Mouse (Mus musculus): ENCODE measurements around the gene Ace. TPM values are rescaled to one million over a fixed set of nuclear protein-coding genes. Genes with fewer than 3 reads are reported as not detected.

The Ace gene
- polyA plus RNA-seq, 1 experiment from 2014 or later = 1.3 TPM

- DNase-seq (ENCODE audit: low spot score) = peak; percentile 61
- WGBS = 14% methylated on average over 19 of the region's 47 CpGs
Measured at GRCm38 (mm10) chr11:105943133-105944102, 24.3 kb upstream of the Ace start.

GRCm38 (mm10) chr11:105944126-105944621 is 23.6 kb upstream of the Ace start:
- ATAC-seq (ENCODE audit: low read depth) (peak; percentile 65), DNase-seq (ENCODE audit: low spot score) (peak; percentile 58)
- peak overlapping the region; percentile 55 for H3K27ac ChIP-seq (replicated peaks; ENCODE audit: low read depth, low read length)
- H3K9ac ChIP-seq (ENCODE audit: low read depth, low read length) = peak overlapping the region; percentile 62
- peaks cover 6% of the 10 kb centered on the region; the same call in 1 of the 2 replicates for H3K4me1 ChIP-seq (ENCODE audit: control insufficient read depth, insufficient read depth, low read length)
- H3K27me3 ChIP-seq (replicated peaks; ENCODE audit: control insufficient read depth, insufficient read depth, low read length) = peaks cover 22% of the 10 kb centered on the region
- H3K36me3 ChIP-seq (ENCODE audit: control insufficient read depth, insufficient read depth, low read length) = no peaks in the 10 kb centered on the region
- peak overlapping the region; percentile 95 for H3K4me2 ChIP-seq (ENCODE audit: low read depth, low read length)
- peak overlapping the region; percentile 60 for H3K4me3 ChIP-seq (ENCODE audit: low read depth, low read length)
- no peaks in the 10 kb centered on the region for H3K9me3 ChIP-seq (ENCODE audit: control insufficient read depth, low read length)
- WGBS = 3% methylated on average over 18 of the region's 59 CpGs

More at GRCm38 (mm10) chr11:105943133-105944102, 24.3 kb upstream of the Ace start:
- Histone ChIP-seq H3K9ac (ENCODE audit: low read depth, low read length) (peak overlapping the region; percentile 62), H3K9me3 (ENCODE audit: control insufficient read depth, low read length) (no peaks in the 10 kb centered on the region), H3K4me3 (ENCODE audit: low read depth, low read length) (peak overlapping the region; percentile 60), H3K27me3 (replicated peaks; ENCODE audit: control insufficient read depth, insufficient read depth, low read length) (peaks cover 22% of the 10 kb centered on the region), H3K4me1 (ENCODE audit: control insufficient read depth, insufficient read depth, low read length) (peaks cover 6% of the 10 kb centered on the region; the same call in 1 of the 2 replicates), H3K36me3 (ENCODE audit: control insufficient read depth, insufficient read depth, low read length) (no peaks in the 10 kb centered on the region), H3K27ac (replicated peaks; ENCODE audit: low read depth, low read length) (peak overlapping the region; percentile 55), H3K4me2 (ENCODE audit: low read depth, low read length) (peak overlapping the region; percentile 95)
- ATAC-seq (ENCODE audit: low read depth) = peak; percentile 71

- ATAC-seq (ENCODE audit: low read depth) = no peak
- Histone ChIP-seq H3K27ac (replicated peaks; ENCODE audit: low read depth, low read length) (peak overlapping the region; percentile 55), H3K4me1 (ENCODE audit: control insufficient read depth, insufficient read depth, low read length) (peaks cover 6% of the 10 kb centered on the region; the same call in 1 of the 2 replicates), H3K9me3 (ENCODE audit: control insufficient read depth, low read length) (no peaks in the 10 kb centered on the region), H3K9ac (ENCODE audit: low read depth, low read length) (0 out of 2 replicates have a peak overlapping the region, but pooled peaks have one; percentile 25), H3K4me3 (ENCODE audit: low read depth, low read length) (peak overlapping the region; percentile 60), H3K27me3 (replicated peaks; ENCODE audit: control insufficient read depth, insufficient read depth, low read length) (peaks cover 22% of the 10 kb centered on the region), H3K4me2 (ENCODE audit: low read depth, low read length) (peak overlapping the region; percentile 95), H3K36me3 (ENCODE audit: control insufficient read depth, insufficient read depth, low read length) (no peaks in the 10 kb centered on the region)
- DNase-seq (ENCODE audit: low spot score) = peak; percentile 63
- WGBS = 73% methylated on average over 16 of the region's 16 CpGs
Measured at GRCm38 (mm10) chr11:105944770-105945672, 22.7 kb upstream of the Ace start.

- Histone ChIP-seq H3K4me3 (ENCODE audit: low read depth, low read length) (no peak overlapping the region), H3K36me3 (ENCODE audit: control insufficient read depth, insufficient read depth, low read length) (no peaks in the 10 kb centered on the region), H3K4me2 (ENCODE audit: low read depth, low read length) (no peak overlapping the region), H3K27me3 (replicated peaks; ENCODE audit: control insufficient read depth, insufficient read depth, low read length) (peaks cover 22% of the 10 kb centered on the region), H3K27ac (replicated peaks; ENCODE audit: low read depth, low read length) (peak overlapping the region; percentile 54; the same call in 1 of the 2 replicates), H3K4me1 (ENCODE audit: control insufficient read depth, insufficient read depth, low read length) (peaks cover 9% of the 10 kb centered on the region; the same call in 1 of the 2 replicates), H3K9ac (ENCODE audit: low read depth, low read length) (no peak overlapping the region), H3K9me3 (ENCODE audit: control insufficient read depth, low read length) (no peaks in the 10 kb centered on the region)
- whole genome bisulfite sequencing = 32% methylated on average over 11 of the region's 11 CpGs
- DNase-seq (ENCODE audit: low spot score) = peak; percentile 80
- ATAC-seq (ENCODE audit: low read depth) = peak; percentile 42; the same call in 1 of the 2 replicates
Measured at GRCm38 (mm10) chr11:105946694-105947154, 21.0 kb upstream of the Ace start.

- DNase-seq (ENCODE audit: low spot score) (peak; percentile 9), ATAC-seq (ENCODE audit: low read depth) (no peak)
- Histone ChIP-seq H3K27me3 (replicated peaks; ENCODE audit: control insufficient read depth, insufficient read depth, low read length) (peaks cover 16% of the 10 kb centered on the region), H3K4me2 (ENCODE audit: low read depth, low read length) (no peak overlapping the region), H3K27ac (replicated peaks; ENCODE audit: low read depth, low read length) (no peak overlapping the region), H3K4me1 (ENCODE audit: control insufficient read depth, insufficient read depth, low read length) (peaks cover 9% of the 10 kb centered on the region; the same call in 1 of the 2 replicates), H3K36me3 (ENCODE audit: control insufficient read depth, insufficient read depth, low read length) (no peaks in the 10 kb centered on the region), H3K4me3 (ENCODE audit: low read depth, low read length) (no peak overlapping the region), H3K9me3 (ENCODE audit: control insufficient read depth, low read length) (no peaks in the 10 kb centered on the region), H3K9ac (ENCODE audit: low read depth, low read length) (no peak overlapping the region)
- 61% methylated on average over 2 of the region's 2 CpGs for WGBS
Measured at GRCm38 (mm10) chr11:105948255-105948654, 19.5 kb upstream of the Ace start.

- 62% methylated on average over 4 of the region's 4 CpGs for WGBS
- no peak overlapping the region for H3K4me3 ChIP-seq (ENCODE audit: low read depth, low read length)
- H3K4me2 ChIP-seq (ENCODE audit: low read depth, low read length) = no peak overlapping the region
- H3K36me3 ChIP-seq (ENCODE audit: control insufficient read depth, insufficient read depth, low read length) = no peaks in the 10 kb centered on the region
- peaks cover 2% of the 10 kb centered on the region; the same call in 1 of the 2 replicates for H3K4me1 ChIP-seq (ENCODE audit: control insufficient read depth, insufficient read depth, low read length)
- DNase-seq (ENCODE audit: low spot score) (no peak), ATAC-seq (ENCODE audit: low read depth) (no peak)
- H3K27me3 ChIP-seq (replicated peaks; ENCODE audit: control insufficient read depth, insufficient read depth, low read length) = no peaks in the 10 kb centered on the region
- no peaks in the 10 kb centered on the region for H3K9me3 ChIP-seq (ENCODE audit: control insufficient read depth, low read length)
- H3K27ac ChIP-seq (replicated peaks; ENCODE audit: low read depth, low read length) = no peak overlapping the region
- no peak overlapping the region for H3K9ac ChIP-seq (ENCODE audit: low read depth, low read length)
Measured at GRCm38 (mm10) chr11:105950519-105950918, 17.2 kb upstream of the Ace start.

- DNase-seq (ENCODE audit: low spot score) (peak; percentile 10), ATAC-seq (ENCODE audit: low read depth) (no peak)
- H3K9me3 ChIP-seq (ENCODE audit: control insufficient read depth, low read length) = no peaks in the 10 kb centered on the region
- no peaks in the 10 kb centered on the region for H3K36me3 ChIP-seq (ENCODE audit: control insufficient read depth, insufficient read depth, low read length)
- H3K27me3 ChIP-seq (replicated peaks; ENCODE audit: control insufficient read depth, insufficient read depth, low read length) = no peaks in the 10 kb centered on the region
- H3K27ac ChIP-seq (replicated peaks; ENCODE audit: low read depth, low read length) = no peak overlapping the region
- no peak overlapping the region for H3K4me2 ChIP-seq (ENCODE audit: low read depth, low read length)
- H3K9ac ChIP-seq (ENCODE audit: low read depth, low read length) = no peak overlapping the region
- peaks cover 2% of the 10 kb centered on the region; the same call in 1 of the 2 replicates for H3K4me1 ChIP-seq (ENCODE audit: control insufficient read depth, insufficient read depth, low read length)
- WGBS = 19% methylated on average over 3 of the region's 3 CpGs
- H3K4me3 ChIP-seq (ENCODE audit: low read depth, low read length) = no peak overlapping the region
Measured at GRCm38 (mm10) chr11:105951601-105952044, 16.1 kb upstream of the Ace start.

GRCm38 (mm10) chr11:105952111-105952510 is 15.6 kb upstream of the Ace start:
- no peaks in the 10 kb centered on the region for H3K36me3 ChIP-seq (ENCODE audit: control insufficient read depth, insufficient read depth, low read length)
- no peak for ATAC-seq (ENCODE audit: low read depth)
- H3K9ac ChIP-seq (ENCODE audit: low read depth, low read length) = no peak overlapping the region
- 83% methylated on average over 9 of the region's 9 CpGs for WGBS
- H3K4me1 ChIP-seq (ENCODE audit: control insufficient read depth, insufficient read depth, low read length) = peaks cover 2% of the 10 kb centered on the region; the same call in 1 of the 2 replicates
- no peak overlapping the region for H3K4me3 ChIP-seq (ENCODE audit: low read depth, low read length)
- DNase-seq (ENCODE audit: low spot score) = no peak
- H3K27ac ChIP-seq (replicated peaks; ENCODE audit: low read depth, low read length) = no peak overlapping the region
- H3K9me3 ChIP-seq (ENCODE audit: control insufficient read depth, low read length) = no peaks in the 10 kb centered on the region
- no peaks in the 10 kb centered on the region for H3K27me3 ChIP-seq (replicated peaks; ENCODE audit: control insufficient read depth, insufficient read depth, low read length)
- no peak overlapping the region for H3K4me2 ChIP-seq (ENCODE audit: low read depth, low read length)

All from embryonic facial prominence, embryonic 14.5 days (tissue).